Mouse (Mus musculus): ENCODE measurements around the gene Mapk8ip2.

DNA sequence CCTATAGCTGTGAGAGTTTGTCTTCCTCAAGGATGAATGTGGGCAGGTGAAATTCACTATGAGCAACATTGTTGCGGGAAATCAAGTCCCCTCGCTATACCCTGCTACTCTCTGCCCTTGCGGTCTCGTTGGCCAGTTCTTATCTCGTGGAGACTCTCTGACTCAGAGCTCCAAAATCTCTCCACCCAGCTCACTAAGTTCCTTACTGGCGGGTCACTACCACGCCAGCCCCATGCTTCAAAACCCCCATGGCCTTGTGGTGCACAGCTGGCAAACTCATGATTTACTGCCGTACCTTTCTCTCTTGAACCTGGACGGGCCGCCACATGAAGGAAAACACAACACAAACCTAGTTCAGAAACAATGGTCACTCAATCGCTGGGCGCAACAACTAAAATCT is 34.5 kb downstream of the Mapk8ip2 start:
- TF ChIP-seq CTCF (conservative IDR thresholded peaks at IDR 0.05 in 1 of 2, IDR thresholded peaks at IDR 0.05 in 1 of 2; ENCODE audit: low read depth in 2 of 2, low read length in 2 of 2) (no peak), POLR2A (IDR thresholded peaks at IDR 0.05; ENCODE audit: low read depth, low read length) (no peak), ZC3H11A (IDR thresholded peaks at IDR 0.05; ENCODE audit: low read depth, low read length) (no peak), EP300 (IDR thresholded peaks at IDR 0.05; ENCODE audit: low read length) (no peak), KAT2A (IDR thresholded peaks at IDR 0.05; ENCODE audit: insufficient replicate concordance, low read length) (no peak), ZNF384 (IDR thresholded peaks at IDR 0.05; ENCODE audit: low read depth, low read length) (no peak), MAZ (IDR thresholded peaks at IDR 0.05; ENCODE audit: low read depth, low read length) (no peak), CHD1 (IDR thresholded peaks at IDR 0.05; ENCODE audit: low read depth, low read length) (no peak), ZKSCAN1 (IDR thresholded peaks at IDR 0.05; ENCODE audit: borderline replicate concordance, low read depth, low read length) (no peak), TCF12 (IDR thresholded peaks at IDR 0.05; ENCODE audit: low read depth, low read length) (no peak), RAD21 (IDR thresholded peaks at IDR 0.05; ENCODE audit: low read depth, low read length) (no peak), RCOR1 (conservative IDR thresholded peaks at IDR 0.05; ENCODE audit: low read depth, low read length) (no peak), MXI1 (IDR thresholded peaks at IDR 0.05; ENCODE audit: low read depth, low read length) (no peak), MAX (IDR thresholded peaks at IDR 0.05; ENCODE audit: low read length) (no peak)
